Comparison of ENCODE assay signal across 12 mouse cellular contexts in genomic region chr14:28004023-28004422, GRCm38 (mm10).
A peak's percentile ranks its signal among the peaks of the same experiment; 100 is the strongest.
DNase-seq lines count a peak whose midpoint lies in the region; ATAC-seq and TF ChIP-seq lines count a peak whose summit lies in the region.
"Had no signal": no experiment of that assay in that cellular context is flagged by ENCODE, and none has a peak within 500 bp of the region (broad histone marks: within the 10 kb centered on the region; RNA-seq: fewer than 3 reads in every experiment).

No protein-coding gene starts in this region.

- TF ChIP-seq CTCF in lung, postnatal 0 days (IDR thresholded peaks at IDR 0.05): peak; percentile 73
- TF ChIP-seq CTCF in brain, embryonic 14.5 days (IDR thresholded peaks at IDR 0.05; ENCODE audit: borderline replicate concordance, extremely low read depth, insufficient read depth, insufficient read length): peak; percentile 53; the same call in 1 of the 2 replicates

- no peaks in the 10 kb centered on the region for H3K4me1 ChIP-seq in lung, postnatal 0 days (ENCODE audit: insufficient read depth, low read depth, low read length)
- H3K4me1 ChIP-seq in forebrain, embryonic 12.5 days: peaks cover 4% of the 10 kb centered on the region
- H3K4me1 ChIP-seq: limb, embryonic 15.5 days; neural tube, embryonic 12.5 days had no signal

- no peak for TF ChIP-seq EP300 in lung, postnatal 0 days (IDR thresholded peaks at IDR 0.05)

- peak; percentile 17 to 36 for DNase-seq in heart, postnatal 10 days
- DNase-seq in heart, adult 8-10 months (ENCODE audit: low spot score): no peak
- peak; percentile 75 for DNase-seq in lung, postnatal 0 days (ENCODE audit: low spot score)
- no peak for DNase-seq in lung, adult 18-20 months
- DNase-seq in brain, embryonic 14.5 days (ENCODE audit: low read depth): peak; percentile 68
- DNase-seq in lung, postnatal 10 days: peak; percentile 46
- DNase-seq in urinary bladder, postnatal 10 days (ENCODE audit: low spot score): no peak
- DNase-seq: thymus, adult 2 months had no signal

- TF ChIP-seq POLR2A in brain, embryonic 14.5 days (IDR thresholded peaks at IDR 0.05; ENCODE audit: borderline replicate concordance, extremely low read depth, insufficient read depth, insufficient read length, poor library complexity, severe bottlenecking): no peak

- H3K36me3 ChIP-seq in lung, postnatal 0 days (ENCODE audit: insufficient read depth, low read length): no peaks in the 10 kb centered on the region
- no peaks in the 10 kb centered on the region for H3K36me3 ChIP-seq in forebrain, embryonic 12.5 days (replicated peaks)
- H3K36me3 ChIP-seq: heart, embryonic 12.5 days; limb, embryonic 15.5 days; neural tube, embryonic 12.5 days had no signal

- H3K4me2 ChIP-seq in lung, postnatal 0 days (replicated peaks; ENCODE audit: low read depth, low read length): no peak overlapping the region
- H3K4me2 ChIP-seq in forebrain, embryonic 12.5 days: no peak overlapping the region
- H3K4me2 ChIP-seq: heart, embryonic 12.5 days; limb, embryonic 15.5 days; neural tube, embryonic 12.5 days had no signal

- H3K9ac ChIP-seq in lung, postnatal 0 days (replicated peaks; ENCODE audit: low read depth): no peak overlapping the region
- H3K9ac ChIP-seq in forebrain, embryonic 12.5 days: no peak overlapping the region
- H3K9ac ChIP-seq: heart, embryonic 12.5 days; limb, embryonic 15.5 days; neural tube, embryonic 12.5 days had no signal

- no peak overlapping the region for H3K4me3 ChIP-seq in lung, postnatal 0 days (ENCODE audit: low read depth, low read length)
- H3K4me3 ChIP-seq in forebrain, embryonic 12.5 days (replicated peaks): no peak overlapping the region
- H3K4me3 ChIP-seq: heart, embryonic 12.5 days; limb, embryonic 15.5 days; neural tube, embryonic 12.5 days had no signal

- no peaks in the 10 kb centered on the region for H3K27me3 ChIP-seq in lung, postnatal 0 days (replicated peaks; ENCODE audit: insufficient read depth, low read length)
- H3K27me3 ChIP-seq in forebrain, embryonic 12.5 days: no peaks in the 10 kb centered on the region
- H3K27me3 ChIP-seq: heart, embryonic 12.5 days; limb, embryonic 15.5 days; neural tube, embryonic 12.5 days had no signal

- intact Hi-C loops in heart, postnatal 10 days (cut with DNase I): loop anchor here (5.0 to 10.0 kb wide), 2 partner anchors 503 to 1441 kb away; no protein-coding TSS in a partner anchor

- WGBS in lung, postnatal 0 days: 37% methylated on average over 4 of the region's 4 CpGs
- 53% methylated on average over 4 of the region's 4 CpGs for WGBS in forebrain, embryonic 12.5 days

- H3K9me3 ChIP-seq in lung, postnatal 0 days (ENCODE audit: low read length): no peaks in the 10 kb centered on the region
- H3K9me3 ChIP-seq in forebrain, embryonic 12.5 days: no peaks in the 10 kb centered on the region
- H3K9me3 ChIP-seq: heart, embryonic 12.5 days; limb, embryonic 15.5 days; neural tube, embryonic 12.5 days had no signal

- ATAC-seq in lung, postnatal 0 days: peak; percentile 43; the same call in 1 of the 2 replicates
- no peak for ATAC-seq in forebrain, embryonic 12.5 days (ENCODE audit: low FRiP score)

- H3K27ac ChIP-seq in lung, postnatal 0 days (ENCODE audit: low read length): no peak overlapping the region
- H3K27ac ChIP-seq in forebrain, embryonic 12.5 days: no peak overlapping the region
- H3K27ac ChIP-seq: limb, embryonic 15.5 days; neural tube, embryonic 12.5 days had no signal

Comparison
In these comparisons a context has a peak if more than half of its experiments do, and no peak if none do; other contexts are left out.
1. DNase-seq: peak in heart, postnatal 10 days (2 of 2), lung, postnatal 0 days (single experiment), brain, embryonic 14.5 days (single experiment) and lung, postnatal 10 days (single experiment); none in heart, adult 8-10 months (single experiment), lung, adult 18-20 months (0 of 2) and urinary bladder, postnatal 10 days (single experiment).